Mouse (Mus musculus) CH12F3 (cell line): ENCODE results near the gene Thada.

ENCODE experiments used
- in situ Hi-C: fragments of 300-500 bp; cut with MboI; formaldehyde crosslinking; loops from 2 replicates; pipeline ENCODE4 v1.14.3; 2020; ENCODE audit warnings: low sequenced_read_pairs

Gene Thada

DNA sequence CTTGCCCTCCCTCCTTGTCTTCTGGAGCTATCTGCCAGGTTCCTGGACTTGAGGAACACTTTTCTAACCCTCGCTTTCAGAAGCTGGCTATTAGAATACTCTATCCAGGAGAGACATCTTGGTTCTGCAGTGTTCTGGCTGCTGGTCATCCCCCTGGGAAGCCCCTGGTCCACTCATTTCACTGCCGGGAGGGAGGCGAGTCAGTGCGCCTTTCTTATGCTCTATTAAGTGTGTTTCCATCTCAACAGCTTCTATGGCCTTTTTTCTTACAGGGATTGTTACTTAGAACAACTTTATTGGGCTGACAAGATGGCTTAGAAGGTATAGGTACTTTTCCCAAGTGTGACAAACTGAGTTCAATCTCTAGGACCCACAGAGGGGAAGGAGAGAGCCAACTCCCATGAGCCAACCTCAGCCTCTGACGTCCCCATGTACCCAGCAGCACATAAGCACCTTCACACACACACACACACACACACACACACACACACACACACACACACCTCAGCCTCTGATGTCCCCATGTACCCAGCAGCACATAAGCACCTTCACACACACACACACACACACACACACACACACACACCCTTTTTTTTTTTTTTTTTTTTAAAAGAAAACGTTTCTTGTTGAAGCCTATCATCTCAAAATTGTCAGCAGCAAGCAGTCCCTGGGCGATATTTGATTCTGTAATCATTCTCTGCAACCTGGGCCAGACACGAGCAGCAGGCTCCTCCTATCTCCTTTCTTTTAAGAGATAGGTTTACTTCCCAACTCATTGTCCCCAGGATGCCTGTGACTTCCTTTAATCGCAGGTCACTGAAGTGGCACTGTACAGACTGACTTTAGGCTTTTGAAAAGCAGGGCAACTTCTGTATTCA lies 113.9 kb downstream of the Thada start:
- in situ Hi-C loops = no loop called here

DNA sequence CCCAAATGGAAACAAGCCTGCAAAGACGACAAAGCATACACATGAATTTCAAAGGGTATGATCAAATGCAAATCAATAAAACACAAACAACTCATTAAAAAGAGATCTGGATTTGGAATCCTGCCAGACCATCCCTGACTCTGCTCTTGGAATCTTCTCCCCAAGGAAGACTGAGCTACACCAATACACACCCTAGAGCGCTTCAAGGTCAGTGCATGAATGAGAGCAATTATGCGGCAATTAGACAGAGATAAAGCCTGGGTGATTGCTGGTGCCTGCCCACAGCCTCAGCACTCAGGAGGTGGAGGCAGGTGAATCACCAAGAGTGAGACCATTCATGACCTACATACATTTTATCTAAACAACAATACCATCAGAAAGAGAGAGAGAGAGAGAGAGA lies 114.7 kb downstream of the Thada start:
- in situ Hi-C loops = no loop called here

DNA sequence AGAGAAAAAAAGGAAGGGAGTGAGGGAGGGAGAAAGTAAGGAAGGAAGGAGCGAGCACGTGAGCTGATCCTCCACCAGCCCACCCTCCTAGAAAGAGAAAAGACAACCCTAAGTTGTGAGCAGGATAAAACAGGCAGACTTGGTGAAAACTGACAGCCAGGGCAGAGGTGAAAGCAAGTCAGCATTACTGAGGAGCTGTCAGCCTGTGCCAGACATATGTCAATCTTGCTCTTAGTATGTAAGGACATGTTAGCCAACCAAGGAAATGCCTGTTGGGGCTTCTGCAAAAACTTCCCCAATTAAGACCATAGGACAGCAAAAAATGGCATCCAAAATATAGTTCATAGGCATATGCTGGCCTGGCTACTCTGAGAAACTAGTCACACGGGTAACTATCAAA lies 117.1 kb downstream of the Thada start:
- in situ Hi-C loops = no loop called here

DNA sequence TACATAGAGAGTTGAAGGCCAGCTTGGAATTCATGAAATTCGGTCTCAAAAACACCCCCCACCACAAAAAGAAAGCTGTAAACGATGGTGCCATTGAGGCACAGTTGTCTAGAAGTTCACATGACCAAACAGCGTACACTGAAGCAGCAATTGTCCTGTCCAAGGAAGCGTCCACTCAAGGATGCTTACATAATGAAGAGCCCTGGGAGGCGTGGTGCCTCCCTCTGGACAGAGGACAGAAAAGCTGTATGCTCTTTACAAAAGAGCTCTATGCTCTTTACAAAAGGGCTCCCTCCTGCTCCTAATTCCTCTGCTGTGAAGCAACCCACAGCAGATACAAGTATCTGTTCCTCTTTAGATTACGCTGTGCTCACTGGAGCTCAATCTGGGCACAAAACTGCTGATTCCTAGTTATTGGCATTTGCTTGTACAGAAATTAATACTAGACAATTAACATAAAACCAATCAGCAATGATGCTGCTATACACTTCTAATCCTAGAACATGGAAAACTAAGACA lies 123.6 kb downstream of the Thada start:
- in situ Hi-C loops = no loop called here

DNA sequence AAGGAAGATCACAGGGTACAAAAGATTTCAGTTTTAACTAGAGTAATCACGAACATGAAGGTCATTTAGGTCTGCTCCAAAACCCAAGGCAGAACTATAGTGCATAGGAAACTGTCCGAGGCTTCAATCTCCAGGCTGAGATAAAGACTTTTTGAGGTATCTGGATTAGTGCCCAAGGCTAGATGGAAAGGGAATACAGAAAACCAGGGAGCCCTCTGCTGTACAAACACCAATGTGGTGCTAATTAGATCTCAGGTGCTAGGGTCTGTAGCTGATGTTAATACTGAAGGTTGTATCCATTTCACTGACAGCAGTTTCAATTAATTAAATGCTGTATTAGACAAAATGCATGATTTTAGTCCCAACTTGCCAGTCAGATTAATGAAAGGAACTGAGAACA lies 124.3 kb downstream of the Thada start:
- in situ Hi-C loops = no loop called here

DNA sequence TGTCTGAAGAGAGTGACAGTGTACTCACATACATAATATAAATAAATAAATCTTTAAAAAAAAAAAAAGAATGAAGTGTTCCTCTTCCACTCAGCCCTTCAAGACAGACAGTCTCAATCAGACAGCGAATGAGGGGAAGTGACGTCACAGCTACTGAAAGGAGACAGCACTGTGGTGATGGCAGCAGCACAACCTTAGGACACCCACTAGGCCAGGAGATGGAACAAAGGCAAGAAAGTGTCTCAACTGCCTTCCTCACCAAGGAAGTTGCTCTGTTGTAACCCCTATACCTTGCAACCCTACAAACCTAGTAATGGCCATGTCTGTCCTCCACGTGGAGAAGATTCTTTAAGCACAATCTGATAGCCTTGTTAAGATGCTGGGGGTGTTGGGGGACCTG lies 125.4 kb downstream of the Thada start:
- in situ Hi-C loops = no loop called here

DNA sequence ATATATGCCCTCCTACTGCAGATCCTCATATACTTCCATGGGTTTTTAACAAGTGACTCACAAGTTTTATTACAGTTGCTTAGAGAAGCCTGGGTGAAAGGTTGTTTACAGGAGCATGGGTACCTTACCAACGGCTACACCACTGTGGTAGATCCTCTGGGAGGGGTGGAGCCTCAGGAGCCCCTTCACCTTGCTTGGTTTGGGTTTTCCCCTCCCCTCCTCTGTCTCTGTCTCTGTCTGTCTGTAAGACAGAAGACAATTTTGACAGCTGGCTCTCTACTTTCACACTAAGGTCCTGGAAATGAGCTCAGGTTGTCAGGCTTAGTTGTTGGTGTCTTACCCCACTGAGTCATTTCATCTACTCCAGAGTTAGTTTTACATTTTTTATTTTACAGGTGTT lies 130.0 kb downstream of the Thada start:
- in situ Hi-C loops = no loop called here

DNA sequence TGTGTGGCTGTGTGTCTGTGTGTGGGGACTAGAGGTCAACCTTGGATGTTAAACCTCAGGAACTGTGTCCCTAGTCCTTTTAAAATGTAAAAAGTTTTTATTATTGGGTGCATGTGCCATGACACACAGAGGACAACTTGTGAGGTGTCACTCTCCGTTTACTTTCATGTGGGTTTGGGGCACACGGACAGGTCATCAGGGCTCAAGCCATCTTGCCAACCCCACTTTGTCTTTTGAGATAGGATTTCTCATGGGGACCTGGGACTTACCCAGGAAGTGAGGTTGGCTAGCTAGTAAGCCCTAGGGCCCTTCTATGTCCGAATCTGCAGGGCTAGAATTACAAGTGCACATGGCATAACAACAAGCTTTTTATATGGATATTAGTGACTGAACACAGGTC lies 130.9 kb downstream of the Thada start:
- in situ Hi-C loops = no loop called here

DNA sequence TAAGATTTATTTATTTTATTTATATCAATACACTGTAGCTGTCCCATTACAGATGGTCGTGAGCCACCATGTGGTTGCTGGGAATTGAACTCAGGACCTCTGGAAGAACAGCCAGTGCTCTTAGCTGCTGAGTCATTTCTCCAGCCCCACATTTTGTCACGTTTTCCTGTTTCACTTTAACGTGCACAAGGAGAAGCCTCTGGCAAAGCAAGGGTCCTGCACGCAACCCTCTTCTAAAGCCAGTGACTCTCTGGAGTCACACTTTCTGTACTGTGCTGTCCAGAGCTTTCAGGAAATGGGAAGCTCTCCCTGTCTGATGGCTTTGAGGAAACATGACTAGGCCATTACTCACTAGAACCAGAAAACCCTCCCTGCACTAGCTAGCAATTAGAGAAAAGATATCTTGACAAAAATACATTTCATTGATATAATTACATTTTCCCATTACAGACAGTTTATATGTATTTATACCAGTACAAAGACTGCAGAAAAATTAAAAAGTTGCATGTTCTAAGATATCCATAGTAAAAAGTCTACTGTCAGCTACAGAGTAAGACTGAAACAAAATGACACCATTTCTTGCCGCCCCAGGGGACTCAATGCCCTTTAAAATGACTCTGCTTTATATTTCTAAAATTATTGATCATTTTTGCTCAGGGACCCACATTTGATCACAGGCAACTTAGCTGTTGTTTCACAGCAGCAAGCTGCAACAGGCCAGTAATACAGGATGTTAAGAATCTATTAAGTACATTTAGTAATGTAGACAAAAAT lies 131.6 kb downstream of the Thada start:
- in situ Hi-C loops = no loop called here

DNA sequence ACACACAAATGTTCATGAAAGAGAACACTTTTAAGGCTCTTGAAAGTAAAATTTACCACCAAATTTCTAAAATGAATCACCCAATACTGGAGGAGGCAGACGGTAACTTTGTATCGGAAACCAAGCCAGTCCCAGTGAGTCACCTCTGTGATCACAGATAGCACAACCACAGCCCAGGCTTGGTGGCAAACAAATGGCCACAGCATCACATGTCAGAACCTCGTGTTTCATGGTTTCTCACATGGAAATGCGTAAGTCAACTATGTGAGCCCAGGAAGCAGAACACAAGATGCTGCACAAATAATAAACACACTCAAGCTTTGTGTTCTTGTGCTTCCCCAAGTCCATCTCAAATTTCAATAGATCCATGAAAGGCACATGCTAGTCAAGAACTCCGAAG lies 133.1 kb downstream of the Thada start:
- in situ Hi-C loops = no loop called here

DNA sequence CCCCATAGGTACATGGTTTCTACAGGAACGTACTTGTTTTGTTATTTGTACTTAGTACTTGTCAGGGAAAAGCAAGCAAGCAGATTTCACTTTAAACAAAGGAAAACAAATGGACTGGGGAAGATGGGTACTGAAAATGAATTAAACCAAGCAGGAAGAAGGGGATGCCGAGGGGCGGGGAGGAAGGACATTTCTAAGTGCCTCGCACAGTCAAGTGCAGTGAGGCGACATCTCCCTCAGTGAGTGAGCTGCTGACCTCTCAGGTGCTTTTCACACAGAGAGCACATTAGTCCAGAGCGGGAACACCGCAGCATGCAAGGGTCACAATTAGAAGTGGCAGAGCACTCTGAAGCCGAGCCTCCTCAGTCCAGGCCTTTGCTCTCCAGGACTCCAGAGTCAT lies 135.0 kb downstream of the Thada start:
- in situ Hi-C loops = no loop called here

DNA sequence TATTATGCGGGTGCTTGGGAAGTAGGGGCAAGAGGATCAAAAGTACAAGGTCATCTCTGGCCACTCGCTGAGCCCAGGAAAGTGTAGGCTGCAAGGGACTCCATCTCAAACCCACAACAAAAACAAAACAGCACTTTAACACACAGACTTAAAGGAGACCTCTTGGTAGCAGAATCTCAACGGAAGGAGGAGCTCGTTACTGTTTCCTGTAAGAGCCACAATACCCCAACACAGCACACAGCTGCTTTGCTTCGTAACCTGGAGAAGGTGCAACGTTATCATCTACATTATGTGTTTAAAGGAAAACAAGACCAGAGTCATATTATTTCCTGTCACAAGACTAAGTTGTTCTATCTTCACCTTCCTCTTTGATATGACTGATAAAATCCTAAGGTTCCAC lies 135.5 kb downstream of the Thada start:
- in situ Hi-C loops = no loop called here

DNA sequence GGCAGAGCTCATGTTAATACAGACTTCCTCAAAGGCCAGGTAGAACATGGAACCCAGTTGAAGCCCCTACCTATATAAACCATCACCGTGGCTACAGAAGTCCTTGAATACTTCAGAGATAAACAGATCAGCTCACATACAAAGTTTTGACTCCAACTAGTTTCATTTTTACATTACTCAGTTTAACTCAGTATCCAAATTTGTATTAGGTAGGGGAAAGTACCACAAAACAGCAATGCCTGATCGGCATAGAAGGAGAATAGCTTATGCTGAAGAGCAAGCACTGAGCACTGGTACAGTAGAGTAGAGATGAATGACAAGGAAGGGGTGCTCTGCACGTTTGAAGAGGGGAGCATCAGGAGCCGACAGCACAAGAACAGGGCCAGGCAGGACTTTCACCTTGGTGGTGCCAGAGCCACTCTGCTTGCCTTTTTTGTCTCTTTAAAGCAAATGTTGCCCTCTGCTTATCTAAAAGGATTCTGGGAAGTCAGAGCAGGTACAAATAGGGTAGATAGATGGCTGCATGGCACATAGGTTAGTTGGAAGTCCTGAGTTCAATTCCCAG lies 136.0 kb downstream of the Thada start:
- in situ Hi-C loops = no loop called here

DNA sequence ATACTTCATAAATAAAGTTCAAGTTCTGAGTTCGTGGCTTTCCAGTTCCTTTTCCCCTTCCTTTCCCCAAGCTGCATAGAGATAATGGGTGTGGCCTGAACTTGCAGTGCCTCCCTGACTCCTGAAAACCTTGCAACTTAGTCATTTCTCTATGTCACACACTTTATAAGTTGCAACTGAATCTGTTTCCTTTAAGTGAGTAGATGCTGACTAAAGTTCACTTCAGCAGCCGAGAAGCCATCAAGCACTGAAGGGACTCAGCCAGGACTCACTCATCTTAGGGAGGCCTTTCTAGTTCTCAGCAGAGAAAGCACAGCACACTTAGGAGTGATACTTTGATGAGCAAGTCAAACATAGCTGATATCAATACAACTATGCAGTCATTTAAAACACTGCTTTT lies 137.5 kb downstream of the Thada start:
- in situ Hi-C loops = no loop called here

DNA sequence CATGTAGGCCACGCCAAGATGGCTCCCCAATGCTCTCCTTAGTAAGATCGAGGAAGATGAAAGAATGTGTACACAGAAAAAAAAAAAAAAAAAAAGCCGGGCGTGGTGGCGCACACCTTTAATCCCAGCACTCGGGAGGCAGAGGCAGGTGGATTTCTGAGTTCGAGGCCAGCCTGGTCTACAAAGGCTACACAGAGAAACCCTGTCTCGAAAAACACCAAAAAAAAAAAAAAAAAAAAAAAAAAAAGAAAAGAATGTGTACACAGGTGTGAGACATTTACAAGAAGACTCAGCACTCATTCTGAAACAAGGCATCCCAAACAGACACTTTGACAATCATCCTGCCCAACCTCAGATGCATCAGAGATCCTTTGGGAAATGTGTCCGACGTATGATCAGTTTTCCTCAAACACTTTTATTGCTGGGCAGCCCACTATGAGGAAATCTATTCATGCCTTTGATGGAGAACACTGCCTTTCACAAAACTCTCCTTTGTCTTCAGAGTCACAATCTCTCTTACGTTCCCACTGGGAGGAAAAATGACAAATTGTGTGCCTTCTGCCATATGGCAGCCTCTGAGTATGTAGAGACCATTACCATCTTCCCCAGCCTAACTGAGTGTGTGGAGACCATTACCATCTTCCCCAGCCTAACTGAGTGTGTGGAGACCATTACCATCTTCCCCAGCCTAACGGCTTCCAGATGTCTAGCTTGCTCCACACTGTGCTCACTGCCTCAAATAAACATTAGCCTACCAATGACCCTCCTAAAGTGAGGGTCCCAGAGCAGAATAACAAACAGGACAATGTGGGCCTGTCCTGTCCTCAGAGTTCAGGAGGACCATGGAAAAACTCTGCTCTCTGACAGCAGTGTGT lies 138.7 kb downstream of the Thada start:
- in situ Hi-C loops = no loop called here

DNA sequence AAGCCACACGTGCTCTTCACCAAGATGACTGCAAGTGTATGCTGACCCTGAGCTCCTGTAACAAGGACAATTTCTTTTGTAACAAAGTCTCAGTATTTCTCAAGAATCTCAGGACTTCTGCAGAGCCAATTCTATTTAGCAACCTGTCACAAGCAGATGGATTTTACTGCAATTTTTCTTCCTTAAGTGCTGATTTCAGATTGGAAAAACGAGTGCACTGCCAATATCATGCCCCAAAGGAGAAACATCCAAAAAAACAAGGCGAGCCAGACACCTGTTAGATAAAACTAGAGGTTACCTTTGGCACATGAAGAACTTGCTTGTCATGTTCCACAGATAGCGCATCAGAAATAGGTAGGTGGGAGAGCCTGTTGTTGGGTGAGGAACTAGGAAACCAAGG lies 143.8 kb downstream of the Thada start:
- in situ Hi-C loops = no loop called here

DNA sequence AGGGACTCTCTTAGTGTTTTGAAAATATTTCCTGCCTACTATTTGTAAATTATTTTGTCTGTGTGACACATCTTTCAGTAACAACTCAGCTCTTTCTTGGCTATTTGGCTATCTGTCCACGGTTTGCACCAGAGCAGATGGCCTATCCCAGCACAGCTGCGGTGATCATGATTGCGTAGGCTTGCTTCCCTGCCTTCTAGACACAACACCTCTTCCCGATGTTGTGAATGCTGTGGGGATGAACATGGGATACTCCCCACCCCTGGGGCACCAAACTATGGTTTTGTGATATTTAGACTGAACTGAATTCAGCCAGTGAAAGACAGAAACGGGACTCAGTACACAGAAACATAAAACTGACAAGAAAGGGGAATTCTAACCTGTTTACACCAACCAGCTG lies 144.7 kb downstream of the Thada start:
- in situ Hi-C loops = no loop called here

DNA sequence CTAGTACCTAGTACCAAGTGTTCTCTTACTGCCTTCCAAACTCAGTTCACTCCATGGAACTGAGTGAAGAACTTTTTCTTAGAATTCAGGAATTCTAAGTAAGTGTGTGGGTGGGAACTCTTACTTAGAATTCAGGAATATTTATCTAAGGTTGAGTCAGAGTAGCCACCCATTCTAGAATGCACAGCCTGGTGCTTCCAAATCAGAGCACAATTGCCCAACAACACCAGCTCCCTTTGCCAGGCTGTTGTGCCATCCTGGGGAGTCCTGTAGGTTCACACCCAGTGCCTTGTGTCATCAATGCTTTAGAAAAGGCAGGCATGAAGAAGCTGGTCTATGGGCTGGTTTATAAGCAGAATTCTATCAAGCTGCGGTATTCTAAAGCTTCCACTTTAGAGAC lies 145.4 kb downstream of the Thada start:
- in situ Hi-C loops = no loop called here

DNA sequence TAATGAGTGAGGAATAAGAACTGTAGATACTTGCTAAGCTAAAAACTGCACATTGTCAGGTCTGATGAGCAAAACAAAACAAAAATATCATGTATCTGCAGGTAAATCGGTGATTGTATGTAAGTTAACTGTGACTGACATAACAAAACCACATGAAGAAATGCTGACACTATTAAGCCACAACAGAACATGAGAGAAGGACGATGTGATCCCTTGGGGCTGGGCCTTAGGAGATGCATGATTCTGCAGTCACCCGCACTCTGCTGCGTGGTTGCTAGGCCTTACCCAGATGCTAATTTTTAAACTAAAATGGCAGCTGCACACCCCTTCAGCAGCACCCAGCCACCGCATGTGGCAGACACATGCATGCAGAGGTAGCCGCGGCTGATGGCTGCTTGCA lies 151.7 kb downstream of the Thada start:
- in situ Hi-C loops = no loop called here

DNA sequence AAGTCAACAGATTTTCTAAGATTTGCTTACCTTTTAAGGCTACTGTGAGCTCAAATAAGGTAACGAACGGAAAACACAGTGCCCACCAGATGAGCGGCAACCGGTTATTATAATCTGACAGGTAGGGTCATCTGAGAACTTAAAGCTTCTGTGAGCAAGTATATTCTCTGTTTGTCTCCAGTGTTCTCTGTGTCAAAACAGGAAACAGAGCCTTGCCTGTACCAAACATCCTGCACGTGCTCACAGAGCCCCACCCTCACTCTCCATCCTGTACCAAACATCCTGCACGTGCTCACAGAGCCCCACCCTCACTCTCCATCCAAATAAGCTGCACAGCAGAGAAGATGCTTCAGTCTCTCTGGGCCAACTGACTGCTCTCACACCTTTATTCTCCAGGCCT lies 152.5 kb downstream of the Thada start:
- in situ Hi-C loops = no loop called here

DNA sequence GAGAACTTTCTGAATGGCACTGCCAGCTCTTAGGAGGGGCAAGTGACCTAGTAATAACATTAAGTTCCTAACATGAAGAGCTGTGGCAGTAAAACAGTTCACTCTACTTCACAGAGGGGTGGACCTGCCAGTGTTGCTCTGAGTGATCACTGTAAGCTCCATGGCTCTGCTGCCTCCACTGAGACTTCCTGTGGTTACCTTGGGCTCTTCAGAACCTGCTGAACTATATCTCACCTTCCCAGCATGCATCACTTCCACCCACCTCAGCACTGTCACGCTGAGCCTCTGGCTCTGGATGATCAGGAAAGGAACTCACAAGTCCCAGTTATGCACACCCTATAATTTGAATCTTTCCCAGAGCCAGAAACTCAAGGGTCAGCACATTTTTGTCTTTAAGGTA lies 159.9 kb downstream of the Thada start:
- in situ Hi-C loops = no loop called here
